Mouse (Mus musculus): ENCODE data around the gene Svop.

Svop gene

GRCm38 (mm10) chr5:114045134-114045533 lies 46.2 kb downstream of the Svop start:
- DNase-seq (ENCODE audit: low spot score), result no peak

DNA sequence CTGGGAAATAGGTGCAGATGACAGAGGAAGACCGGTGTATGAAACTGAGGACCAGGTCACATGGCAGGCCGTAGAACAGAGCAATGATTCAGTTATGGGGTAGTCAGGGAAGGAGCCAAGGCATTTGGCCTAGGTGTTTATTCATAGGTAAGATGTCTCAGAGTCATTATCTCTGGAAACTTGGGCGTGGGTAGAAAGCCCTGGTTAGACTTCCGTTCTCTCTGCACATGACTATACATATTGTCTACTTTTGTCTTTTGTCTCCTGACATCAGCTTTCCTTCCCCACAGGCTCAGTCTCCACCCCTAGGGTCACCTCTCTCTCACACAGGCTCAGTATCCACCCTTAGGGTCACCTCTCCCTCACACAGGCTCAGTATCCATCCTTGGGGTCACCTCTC lies 47.6 kb downstream of the Svop start:
- no peak for DNase-seq (ENCODE audit: low spot score)

- DNase-seq (ENCODE audit: low spot score), result peak; percentile 75
Measured at GRCm38 (mm10) chr5:114041327-114041930, 49.9 kb downstream of the Svop start.

- no peak for DNase-seq (ENCODE audit: low spot score)
Measured at GRCm38 (mm10) chr5:114040911-114041310, 50.5 kb downstream of the Svop start.

DNA sequence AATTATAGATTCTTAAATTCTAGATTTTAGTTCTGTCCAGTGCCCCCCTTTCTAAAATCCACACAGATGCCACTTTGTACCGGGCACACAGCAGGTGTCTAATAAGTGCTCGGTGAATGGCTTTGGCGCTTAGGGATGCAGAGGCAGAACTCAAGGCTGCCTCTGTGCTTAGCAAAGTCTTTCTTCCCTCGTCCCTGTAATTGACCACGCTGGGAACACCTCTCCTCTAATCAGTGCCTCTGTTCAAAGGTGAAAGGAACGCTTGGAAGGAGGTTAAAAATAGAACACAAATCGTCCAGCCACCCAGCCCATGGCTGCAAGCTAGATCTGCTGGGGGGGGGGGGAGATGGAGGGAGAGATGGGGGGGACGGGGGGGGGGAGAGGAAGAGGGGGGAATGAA lies 50.9 kb downstream of the Svop start:
- peak; percentile 62 for DNase-seq (ENCODE audit: low spot score)

DNA sequence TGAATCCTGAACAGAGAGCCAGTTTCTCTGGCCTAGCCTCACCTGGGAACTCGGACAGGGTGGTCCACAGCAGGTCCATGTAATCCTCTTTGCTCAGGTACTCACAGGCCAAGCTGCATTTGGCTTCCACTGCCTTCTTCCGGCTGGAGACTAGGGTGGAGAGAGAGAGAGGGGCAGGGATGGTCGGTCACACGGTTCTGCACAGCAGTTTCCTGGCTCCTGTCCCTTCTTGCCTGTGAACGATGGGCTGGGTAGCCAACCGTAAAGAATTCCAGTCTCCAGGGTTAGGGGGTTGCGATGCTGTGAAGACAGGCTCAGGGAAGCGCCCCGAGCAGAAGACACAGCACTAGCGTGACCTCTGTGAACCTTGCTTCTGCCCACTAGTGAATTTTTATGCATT lies 56.3 kb downstream of the Svop start:
- DNase-seq (ENCODE audit: low spot score), result no peak

DNA sequence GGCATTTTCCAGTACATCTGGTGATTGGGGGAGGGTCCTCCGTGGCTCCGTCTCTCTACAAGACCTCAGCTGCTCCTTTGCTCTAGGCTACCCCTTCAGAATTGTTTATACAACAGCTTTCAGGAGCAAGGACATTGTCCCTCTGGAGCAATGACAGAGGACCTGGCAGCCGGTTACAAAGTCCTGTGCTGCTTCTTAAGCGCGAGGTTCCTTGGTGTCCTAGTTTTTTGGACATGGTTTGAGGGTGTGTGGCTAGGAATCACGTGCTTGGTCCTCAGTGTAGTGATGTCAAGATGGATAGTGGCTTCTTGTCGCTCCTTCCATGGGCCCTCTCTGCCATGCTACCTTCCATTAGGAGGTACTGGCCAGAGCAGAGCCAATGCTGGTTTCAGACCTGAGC lies 57.0 kb downstream of the Svop start:
- no peak for DNase-seq (ENCODE audit: low spot score)

- DNase-seq (ENCODE audit: low spot score), result no peak
Measured at GRCm38 (mm10) chr5:114032161-114032763, 59.1 kb downstream of the Svop start.

DNA sequence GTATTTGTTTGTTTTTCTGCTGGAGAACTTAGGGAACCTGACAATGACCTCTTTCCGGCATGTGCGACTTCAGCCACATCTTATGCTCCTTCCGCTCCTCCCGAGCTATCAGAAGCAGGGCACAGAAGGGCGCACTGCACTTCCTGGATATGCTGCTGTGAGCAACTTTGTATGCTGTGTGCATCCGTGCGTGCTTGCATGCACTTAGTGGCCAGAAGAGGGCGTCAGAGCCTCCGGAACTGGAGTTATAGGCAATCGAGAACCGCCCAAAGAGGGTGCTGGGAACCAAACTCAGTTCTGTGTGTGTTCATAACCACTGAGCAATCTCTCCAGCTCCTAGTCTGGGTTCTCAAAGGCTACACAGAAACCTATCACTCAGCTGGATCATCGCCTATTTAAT lies 60.7 kb downstream of the Svop start:
- DNase-seq (ENCODE audit: low spot score), result no peak

- DNase-seq (ENCODE audit: low spot score), result no peak
Measured at GRCm38 (mm10) chr5:114028111-114028510, 63.3 kb downstream of the Svop start.

DNA sequence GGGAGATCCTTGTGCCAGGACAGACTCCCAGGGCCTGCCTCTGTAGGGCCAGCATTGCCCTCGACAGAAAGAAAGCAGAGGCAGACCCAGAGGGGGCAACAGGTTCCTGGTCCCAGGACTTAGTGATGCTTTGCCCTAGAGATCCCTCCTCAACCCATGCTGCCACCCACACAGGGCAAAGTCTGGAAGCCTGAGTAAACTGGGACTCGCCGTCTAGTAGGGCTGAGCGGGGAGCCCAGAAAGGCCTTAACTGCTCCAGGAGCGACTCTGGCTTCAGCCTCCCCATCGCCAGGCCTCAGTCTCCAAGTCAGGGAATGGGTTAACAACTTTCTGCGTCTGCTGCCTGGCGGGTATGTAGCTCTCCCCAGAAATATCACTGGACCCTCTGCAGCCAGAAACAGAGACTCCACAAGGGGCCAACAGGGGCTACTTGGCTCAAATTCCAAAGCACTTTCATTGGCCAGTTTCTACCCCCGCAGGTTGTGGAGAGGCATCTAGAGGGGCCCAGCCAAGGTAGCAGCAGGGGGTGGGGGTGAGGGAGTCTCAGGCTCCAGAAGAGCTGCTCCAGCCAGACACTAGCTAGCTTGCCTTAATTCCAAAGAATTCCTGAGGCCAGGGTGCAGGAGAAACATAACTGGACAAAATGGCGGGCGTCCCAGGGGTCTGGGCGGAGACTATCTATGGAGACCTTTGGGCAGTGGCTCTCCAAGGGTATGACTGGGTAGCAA lies 64.0 kb downstream of the Svop start:
- no peak for DNase-seq (ENCODE audit: low spot score)

DNA sequence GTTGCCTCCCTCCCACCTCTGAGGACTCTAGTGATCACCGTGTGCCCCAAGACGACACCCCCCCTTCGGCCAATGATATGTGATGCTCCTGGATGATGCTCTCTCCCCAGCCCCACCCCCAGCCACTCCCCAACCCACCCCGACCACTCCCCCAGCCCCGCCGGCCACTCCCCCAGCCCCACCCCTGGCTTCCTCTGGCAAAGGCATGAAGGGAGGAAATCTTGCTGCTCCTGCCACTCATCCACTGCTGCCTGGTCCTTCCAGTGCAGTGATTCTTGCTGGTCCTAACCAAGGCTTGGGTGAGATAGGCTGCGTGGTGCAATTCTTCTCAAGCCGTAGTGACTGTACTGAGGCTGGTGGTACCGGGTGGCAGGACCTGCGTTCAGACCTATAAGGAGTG lies 66.5 kb downstream of the Svop start:
- no peak for DNase-seq (ENCODE audit: low spot score)

GRCm38 (mm10) chr5:114024390-114024789 lies 67.0 kb downstream of the Svop start:
- DNase-seq (ENCODE audit: low spot score), result no peak

- no peak for DNase-seq (ENCODE audit: low spot score)
Measured at GRCm38 (mm10) chr5:114015121-114015520, 76.2 kb downstream of the Svop start.

- DNase-seq (ENCODE audit: low spot score), result no peak
Measured at GRCm38 (mm10) chr5:114009049-114009448, 82.3 kb downstream of the Svop start.

- DNase-seq (ENCODE audit: low spot score), result no peak
Measured at GRCm38 (mm10) chr5:114007753-114008453, 83.5 kb downstream of the Svop start.

GRCm38 (mm10) chr5:114006974-114007373 lies 84.4 kb downstream of the Svop start:
- no peak for DNase-seq (ENCODE audit: low spot score)

DNA sequence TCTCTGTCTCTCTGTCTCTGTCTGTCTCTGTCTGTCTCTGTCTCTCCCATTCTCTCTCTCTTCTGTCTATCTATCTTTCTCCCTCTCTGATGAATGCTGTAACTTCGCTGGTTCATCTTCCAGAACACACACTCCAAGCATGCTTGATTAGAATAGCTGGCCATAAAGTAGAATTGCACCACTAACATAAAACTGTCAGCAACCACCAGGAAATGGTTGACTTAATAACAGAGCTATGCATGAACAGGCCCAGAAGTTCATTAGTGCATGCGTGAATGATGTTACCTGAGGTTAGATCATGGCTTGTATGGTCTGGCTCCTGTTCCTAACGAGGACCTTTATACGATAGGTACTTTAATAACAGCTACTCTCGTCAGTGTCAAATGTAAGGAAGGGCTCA lies 86.3 kb downstream of the Svop start:
- no peak for DNase-seq (ENCODE audit: low spot score)

GRCm38 (mm10) chr5:114004573-114004972 lies 86.8 kb downstream of the Svop start:
- DNase-seq (ENCODE audit: low spot score), result peak; percentile 64

- DNase-seq (ENCODE audit: low spot score), result no peak
Measured at GRCm38 (mm10) chr5:114003542-114003941, 87.8 kb downstream of the Svop start, which contains the start of gene Dao. Gene Dao (plus strand): TSS chr5:114003703.

GRCm38 (mm10) chr5:113999382-113999781 lies 92.0 kb downstream of the Svop start:
- no peak for DNase-seq (ENCODE audit: low spot score)

GRCm38 (mm10) chr5:113996458-113996857 lies 94.9 kb downstream of the Svop start:
- no peak for DNase-seq (ENCODE audit: low spot score)

All from yolk sac, embryonic 10.5 days (tissue).